ENCODE assay signal across 8 mouse cellular contexts in genomic region chrX:76680890-76681289, GRCm38 (mm10).
A peak's percentile ranks its signal among the peaks of the same experiment; 100 is the strongest.
DNase-seq lines count a peak whose midpoint lies in the region; ATAC-seq and TF ChIP-seq lines count a peak whose summit lies in the region.

No protein-coding gene starts in this region.

- no peak for TF ChIP-seq EP300 in stomach, postnatal 0 days (optimal IDR thresholded peaks at IDR 0.05)

- H3K4me1 ChIP-seq in forebrain, embryonic 14.5 days (ENCODE audit: control insufficient read depth, insufficient read depth, low read length): no peaks in the 10 kb centered on the region
- no peaks in the 10 kb centered on the region for H3K4me1 ChIP-seq in forebrain, embryonic 10.5 days
- H3K4me1 ChIP-seq in stomach, postnatal 0 days (replicated peaks; ENCODE audit: control insufficient read depth, insufficient read depth): no peaks in the 10 kb centered on the region

- peak; percentile 72 for DNase-seq in forebrain, embryonic 14.5 days (ENCODE audit: low spot score)
- DNase-seq in forebrain, embryonic 10.5 days (ENCODE audit: extremely low spot score, low spot score): no peak
- DNase-seq in lung, postnatal 10 days: peak; percentile 0
- no peak for DNase-seq in lung, postnatal 4 days
- DNase-seq in cerebellum, postnatal 14 days: peak; percentile 54 to 60
- peak; percentile 4 to 46 for DNase-seq in layer of hippocampus, postnatal 14 days (ENCODE audit: low spot score in 2 of 2)
- DNase-seq in stomach, postnatal 0 days (ENCODE audit: low spot score): peak; percentile 23

- no peak overlapping the region for H3K4me3 ChIP-seq in forebrain, embryonic 14.5 days (ENCODE audit: low read depth, low read length)
- no peak overlapping the region for H3K4me3 ChIP-seq in forebrain, embryonic 10.5 days
- H3K4me3 ChIP-seq in stomach, postnatal 0 days (ENCODE audit: low read depth, low read length): no peak overlapping the region

- no peak overlapping the region for H3K9ac ChIP-seq in forebrain, embryonic 14.5 days (ENCODE audit: low read length)
- no peak overlapping the region for H3K9ac ChIP-seq in stomach, postnatal 0 days (ENCODE audit: low read length)

- H3K9me3 ChIP-seq in forebrain, embryonic 14.5 days (replicated peaks; ENCODE audit: control insufficient read depth, low read length): no peaks in the 10 kb centered on the region
- H3K9me3 ChIP-seq in forebrain, embryonic 10.5 days: no peaks in the 10 kb centered on the region
- H3K9me3 ChIP-seq in stomach, postnatal 0 days (ENCODE audit: control insufficient read depth, low read length): no peaks in the 10 kb centered on the region

- no peak for ATAC-seq in forebrain, embryonic 14.5 days
- ATAC-seq in stomach, postnatal 0 days (ENCODE audit: low FRiP score, low TSS enrichment): no peak
- no peak for ATAC-seq in granulocyte monocyte progenitor cell, adult 5-6 weeks (replicated peaks; ENCODE audit: poor library complexity, severe bottlenecking)

- TF ChIP-seq CTCF in stomach, postnatal 0 days (IDR thresholded peaks at IDR 0.05; ENCODE audit: low read depth): peak; percentile 66

- H3K4me2 ChIP-seq in forebrain, embryonic 14.5 days (ENCODE audit: low read length): no peak overlapping the region
- no peak overlapping the region for H3K4me2 ChIP-seq in stomach, postnatal 0 days (replicated peaks; ENCODE audit: low read depth)

- H3K27ac ChIP-seq in forebrain, embryonic 14.5 days (ENCODE audit: low read depth, low read length): no peak overlapping the region
- no peak overlapping the region for H3K27ac ChIP-seq in forebrain, embryonic 10.5 days
- no peak overlapping the region for H3K27ac ChIP-seq in stomach, postnatal 0 days (replicated peaks)

- H3K27me3 ChIP-seq in forebrain, embryonic 14.5 days (replicated peaks; ENCODE audit: control insufficient read depth, insufficient read depth, low read length): no peaks in the 10 kb centered on the region
- no peaks in the 10 kb centered on the region for H3K27me3 ChIP-seq in forebrain, embryonic 10.5 days (ENCODE audit: poor library complexity, severe bottlenecking)
- no peaks in the 10 kb centered on the region for H3K27me3 ChIP-seq in stomach, postnatal 0 days (ENCODE audit: control insufficient read depth, insufficient read depth, low read length)

- H3K36me3 ChIP-seq in forebrain, embryonic 14.5 days (ENCODE audit: control insufficient read depth, insufficient read depth, low read length): no peaks in the 10 kb centered on the region
- H3K36me3 ChIP-seq in forebrain, embryonic 10.5 days (replicated peaks): no peaks in the 10 kb centered on the region
- no peaks in the 10 kb centered on the region for H3K36me3 ChIP-seq in stomach, postnatal 0 days (ENCODE audit: control insufficient read depth, insufficient read depth, low read length)

Comparison
In these comparisons a context has a peak if more than half of its experiments do, and no peak if none do; other contexts are left out.
1. DNase-seq: peak in forebrain, embryonic 14.5 days (single experiment), lung, postnatal 10 days (single experiment), cerebellum, postnatal 14 days (2 of 2), layer of hippocampus, postnatal 14 days (2 of 2) and stomach, postnatal 0 days (single experiment); none in forebrain, embryonic 10.5 days (single experiment) and lung, postnatal 4 days (0 of 2).